Mouse (Mus musculus) lung, embryonic 14.5 days (tissue): Measurements from ENCODE around the gene Cwc27. TPM values are rescaled to one million over a fixed set of nuclear protein-coding genes. Genes with fewer than 3 reads are reported as not detected.
A peak's percentile ranks its signal among the peaks of the same experiment; 100 is the strongest.

ENCODE experiments used
- ATAC-seq: fragments of 200-750 bp; cut with Nextera tagmentation; 2 replicates; pipeline ENCODE4 v1.8.0; 2017; ENCODE audit warnings: mild to moderate bottlenecking, moderate TSS enrichment, moderate library complexity; ENCODE audit not compliant: insufficient read depth
- DNase-seq: peaks from one replicate; pipeline ENCODE4 v3.0.0-alpha.2; 2015
- H3K27ac ChIP-seq: fragments of 300-500 bp; sonication (generic); 2 replicates; pipeline ENCODE4 v1.5.1; 2014; ENCODE audit warnings: low read depth, mild to moderate bottlenecking, moderate library complexity
- H3K27me3 ChIP-seq: fragments of 300-500 bp; sonication (generic); 2 replicates; pipeline ENCODE4 v1.6.1; 2014; ENCODE audit warnings: low read length, control low read depth; ENCODE audit not compliant: insufficient read depth
- H3K36me3 ChIP-seq: fragments of 300-500 bp; sonication (generic); 2 replicates; pipeline ENCODE4 v1.6.1; 2014; ENCODE audit warnings: control low read depth; ENCODE audit not compliant: insufficient read depth
- H3K4me1 ChIP-seq: fragments of 300-500 bp; sonication (generic); 2 replicates; pipeline ENCODE4 v1.6.1; 2014; ENCODE audit warnings: antibody characterized with exemption, control low read depth; ENCODE audit not compliant: insufficient read depth
- H3K4me2 ChIP-seq: fragments of 300-500 bp; sonication (generic); 2 replicates; pipeline ENCODE4 v1.6.1; 2014; ENCODE audit warnings: mild to moderate bottlenecking
- H3K4me3 ChIP-seq: fragments of 300-500 bp; sonication (generic); 2 replicates; pipeline ENCODE4 v1.5.1; 2014; ENCODE audit warnings: low read depth, low read length
- H3K9ac ChIP-seq: fragments of 300-500 bp; sonication (generic); 2 replicates; pipeline ENCODE4 v1.6.1; 2014
- H3K9me3 ChIP-seq: fragments of 300-500 bp; sonication (generic); 2 replicates; pipeline ENCODE4 v1.6.1; 2016; ENCODE audit warnings: low read depth, low read length, control low read depth
- CTCF ChIP-seq: IDR thresholded peaks from 2 replicates; pipeline ENCODE4 v1.5.1; 2016; ENCODE audit warnings: antibody characterized with exemption, low read depth
- WGBS: fragments of 180-500 bp; shearing (Covaris S2); extraction: QIAGEN DNeasy Blood & Tissue Kit; methylation state at CpG from one replicate; pipeline ENCODE4 v1.1.7; 2014; 5-methylcytosine and 5-hydroxymethylcytosine counted together
- polyA plus RNA-seq: library from polyadenylated mRNA; unstranded; fragments of >200 nt; fragmentation: Nextera tagmentation; extraction: Ambion mirVana; gene quantifications from 2 replicates; pipeline ENCODE4 v1.2.1, GENCODE M21; 2014

Cwc27 gene
- polyA plus RNA-seq, 1 experiment from 2014 or later = 33.7 TPM

DNA sequence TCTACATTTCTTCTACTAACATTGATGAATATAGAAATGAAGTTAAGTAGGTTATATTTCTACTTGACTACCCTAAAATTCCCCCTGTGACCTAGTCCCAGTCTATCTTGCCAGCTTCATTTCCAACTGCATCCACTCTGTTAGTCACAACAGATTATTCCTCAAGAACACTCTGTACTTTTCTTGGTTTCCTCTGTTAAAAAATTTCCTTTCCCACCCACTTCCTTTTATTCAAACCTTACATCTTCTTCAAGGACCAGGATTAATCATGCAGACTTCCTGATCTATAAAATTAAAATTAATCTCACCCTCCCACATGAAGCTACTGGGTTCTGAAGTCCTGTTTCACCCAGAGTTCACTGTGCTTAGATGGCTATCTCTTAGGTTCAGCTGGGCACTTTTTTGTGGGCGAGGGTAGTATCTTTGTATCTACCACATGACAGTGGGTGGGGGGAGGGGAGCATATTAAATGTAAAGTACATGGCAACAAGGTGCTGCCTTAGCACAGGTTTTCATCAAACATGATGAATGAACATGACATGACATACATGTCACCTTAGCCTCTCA is 37.8 kb downstream of the Cwc27 start:
- H3K4me3 ChIP-seq = no peak overlapping the region

DNA sequence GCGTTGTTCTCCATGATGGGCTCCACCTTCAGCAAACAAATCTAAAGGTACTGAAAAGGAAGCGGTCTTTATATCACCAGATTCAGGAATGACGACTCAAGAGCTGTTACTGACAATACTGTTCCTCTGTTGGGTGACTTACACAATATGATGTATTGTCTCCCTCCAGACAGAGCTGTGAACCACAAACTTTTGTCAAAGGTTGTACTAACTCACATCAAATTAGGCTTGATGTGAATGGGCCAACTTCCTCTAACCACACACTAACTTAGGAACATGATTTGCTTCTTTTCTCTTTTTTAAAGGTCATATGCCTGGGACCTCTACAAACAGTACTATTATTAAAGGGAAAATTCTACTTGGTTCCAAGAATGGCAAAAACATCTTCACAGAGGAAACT is 53.7 kb downstream of the Cwc27 start:
- no peak overlapping the region for H3K27ac ChIP-seq
- no peak for TF ChIP-seq CTCF
- no peak for ATAC-seq

More for the DNA sequence above, 37.8 kb downstream of the Cwc27 start:
- DNase-seq = no peak
- no peaks in the 10 kb centered on the region for H3K27me3 ChIP-seq
- no peaks in the 10 kb centered on the region for H3K4me1 ChIP-seq
- WGBS = 71% methylated on average over 1 of the region's 1 CpGs
- no peak for ATAC-seq
- H3K9me3 ChIP-seq = 0 out of 2 replicates have a peak, but pooled peaks cover 4% of the 10 kb centered on the region
- peaks cover 4% of the 10 kb centered on the region; the same call in 1 of the 2 replicates for H3K36me3 ChIP-seq
- H3K4me2 ChIP-seq = no peak overlapping the region
- H3K9ac ChIP-seq = no peak overlapping the region
- TF ChIP-seq CTCF = no peak
- no peak overlapping the region for H3K27ac ChIP-seq

DNA sequence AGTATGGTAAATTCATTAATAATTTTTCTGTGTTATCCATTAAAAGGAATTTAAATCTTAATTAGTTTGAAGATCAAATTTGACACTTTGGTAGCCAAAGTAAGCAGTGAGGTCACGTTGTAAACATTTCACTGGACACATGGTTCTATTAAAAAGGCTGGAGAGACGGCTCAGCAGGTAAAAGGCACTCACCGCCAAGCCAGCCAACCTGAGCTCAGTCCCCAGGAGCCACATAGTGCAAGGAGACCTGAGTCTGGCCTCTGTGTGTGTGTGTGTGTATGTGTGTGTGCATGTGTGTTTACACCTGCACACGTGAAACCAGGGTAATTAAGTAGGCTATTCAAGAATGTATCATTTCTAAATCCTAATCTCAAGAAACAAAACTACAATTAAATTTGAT is 54.5 kb downstream of the Cwc27 start:
- Histone ChIP-seq H3K27ac (no peak overlapping the region), H3K9me3 (no peaks in the 10 kb centered on the region), H3K4me2 (no peak overlapping the region), H3K9ac (no peak overlapping the region), H3K27me3 (no peaks in the 10 kb centered on the region), H3K4me1 (no peaks in the 10 kb centered on the region), H3K4me3 (no peak overlapping the region), H3K36me3 (no peaks in the 10 kb centered on the region)
- 88% methylated on average over 4 of the region's 4 CpGs for WGBS
- DNase-seq (no peak), ATAC-seq (no peak)
- TF ChIP-seq CTCF = no peak

More for the DNA sequence above, 53.7 kb downstream of the Cwc27 start:
- Histone ChIP-seq H3K4me2 (no peak overlapping the region), H3K27me3 (no peaks in the 10 kb centered on the region), H3K36me3 (no peaks in the 10 kb centered on the region), H3K9ac (no peak overlapping the region), H3K9me3 (no peaks in the 10 kb centered on the region), H3K4me3 (no peak overlapping the region), H3K4me1 (no peaks in the 10 kb centered on the region)
- no peak for DNase-seq
- 57% methylated on average over 3 of the region's 3 CpGs for WGBS

DNA sequence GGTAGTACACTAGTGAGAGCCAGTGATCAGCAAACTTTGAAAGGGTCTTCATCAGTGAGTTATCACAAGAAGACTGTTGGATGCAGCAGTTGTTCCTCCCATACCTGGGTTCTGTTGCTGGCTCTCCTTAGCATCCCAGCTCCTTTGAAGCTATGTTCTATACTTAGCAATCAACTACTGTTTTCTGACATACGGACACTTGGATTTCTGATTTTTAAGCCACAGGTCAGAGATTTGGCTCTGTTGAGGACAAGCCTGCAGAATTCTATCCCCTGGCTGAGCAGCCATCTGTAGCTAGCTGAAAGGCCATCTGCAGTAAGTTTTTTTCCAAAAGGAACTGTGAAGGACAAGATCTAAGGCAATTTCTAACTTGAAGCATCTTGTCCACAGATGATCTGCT is 57.6 kb downstream of the Cwc27 start:
- no peak overlapping the region for H3K27ac ChIP-seq
- no peak for TF ChIP-seq CTCF
- 100% methylated on average over 1 of the region's 1 CpGs for WGBS
- H3K9me3 ChIP-seq = no peaks in the 10 kb centered on the region
- no peak overlapping the region for H3K4me3 ChIP-seq
- no peak for ATAC-seq
- no peak overlapping the region for H3K9ac ChIP-seq
- H3K36me3 ChIP-seq = no peaks in the 10 kb centered on the region
- DNase-seq = no peak
- no peak overlapping the region for H3K4me2 ChIP-seq
- H3K27me3 ChIP-seq = no peaks in the 10 kb centered on the region
- no peaks in the 10 kb centered on the region for H3K4me1 ChIP-seq

DNA sequence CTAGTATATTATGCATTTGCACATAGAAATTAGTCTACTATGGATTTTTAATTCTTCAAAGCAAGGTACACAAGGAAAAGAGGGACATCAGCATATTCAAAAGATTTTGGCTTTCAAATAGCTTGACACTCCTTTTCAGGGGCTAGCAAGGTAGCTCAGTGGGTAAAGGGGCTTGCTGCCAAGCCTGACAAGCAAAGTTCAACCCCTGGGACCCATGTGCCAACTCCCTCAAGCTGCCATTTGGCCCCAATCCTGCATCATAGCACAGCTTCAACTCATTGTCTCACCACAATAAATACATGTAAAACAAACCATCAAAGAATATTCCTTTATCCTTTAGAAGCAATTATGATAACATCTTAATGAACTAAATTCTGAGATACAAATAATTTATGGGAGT is 69.9 kb downstream of the Cwc27 start:
- DNase-seq (no peak), ATAC-seq (no peak)
- H3K4me2 ChIP-seq = no peak overlapping the region
- no peaks in the 10 kb centered on the region for H3K36me3 ChIP-seq
- H3K27ac ChIP-seq = no peak overlapping the region
- H3K4me1 ChIP-seq = no peaks in the 10 kb centered on the region
- H3K9ac ChIP-seq = no peak overlapping the region
- no peaks in the 10 kb centered on the region for H3K27me3 ChIP-seq
- no peak overlapping the region for H3K4me3 ChIP-seq
- TF ChIP-seq CTCF = no peak
- H3K9me3 ChIP-seq = no peaks in the 10 kb centered on the region

DNA sequence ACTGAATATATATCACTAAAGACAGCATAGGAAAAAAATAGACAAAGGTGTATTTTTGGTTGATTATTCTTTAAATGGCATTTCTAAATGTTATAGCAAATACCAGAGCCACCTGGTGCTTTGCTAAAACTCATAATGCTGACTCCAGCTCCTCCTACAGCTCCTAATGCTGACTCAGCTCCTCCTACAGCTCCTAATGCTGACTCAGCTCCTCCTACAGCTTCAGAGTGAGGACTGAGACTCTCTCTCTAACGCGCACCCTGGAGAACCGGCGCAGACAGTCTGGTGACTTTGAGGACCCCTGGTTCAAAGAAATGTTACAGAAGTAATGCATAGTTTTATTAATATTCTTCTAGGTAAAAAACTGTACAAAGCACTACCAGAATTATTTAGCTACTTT is 74.1 kb downstream of the Cwc27 start:
- WGBS = 91% methylated on average over 4 of the region's 4 CpGs
- no peaks in the 10 kb centered on the region for H3K9me3 ChIP-seq

DNA sequence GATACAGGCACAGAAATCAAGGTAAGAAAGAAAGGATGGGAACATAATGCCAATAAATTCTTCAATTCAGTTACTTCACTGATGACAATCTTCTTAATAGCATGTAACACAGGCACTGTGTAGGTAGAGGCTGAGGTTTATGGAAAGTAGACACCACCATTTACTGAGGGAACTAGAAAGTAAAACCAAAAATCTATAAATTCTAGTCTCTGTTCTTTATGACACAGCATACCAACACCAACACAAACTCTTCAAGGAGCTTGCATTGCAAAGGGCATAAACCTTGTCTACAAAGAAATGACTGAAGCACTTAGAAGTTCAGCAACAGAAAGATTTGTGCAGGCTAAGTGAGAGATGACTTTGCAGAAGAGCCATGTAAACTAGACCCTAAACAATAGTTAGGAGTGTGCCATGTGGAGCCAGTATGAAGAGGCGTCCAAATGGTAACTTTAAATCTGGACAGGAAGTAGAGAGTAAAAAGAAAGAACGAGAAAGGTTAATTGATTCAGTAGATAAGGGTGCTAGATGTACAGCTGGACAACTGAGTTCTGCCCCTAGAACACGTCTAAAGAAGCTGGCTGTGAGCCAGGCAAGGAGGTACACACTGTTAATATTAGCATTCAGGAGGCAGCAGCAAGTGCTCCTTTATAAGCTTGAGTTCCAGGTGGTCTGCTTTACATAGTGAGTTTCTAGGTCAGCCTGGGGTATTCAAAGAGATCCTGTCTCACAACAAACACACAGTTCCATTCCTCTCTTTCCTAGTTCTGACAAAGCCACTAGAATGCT is 87.5 kb downstream of the Cwc27 start:
- peaks cover 3% of the 10 kb centered on the region; the same call in 1 of the 2 replicates for H3K36me3 ChIP-seq
- H3K4me1 ChIP-seq = no peaks in the 10 kb centered on the region
- no peaks in the 10 kb centered on the region for H3K9me3 ChIP-seq
- no peak overlapping the region for H3K4me3 ChIP-seq
- H3K9ac ChIP-seq = no peak overlapping the region
- no peaks in the 10 kb centered on the region for H3K27me3 ChIP-seq
- 38% methylated on average over 3 of the region's 3 CpGs for whole genome bisulfite sequencing
- ATAC-seq (no peak), DNase-seq (peak; percentile 34)
- TF ChIP-seq CTCF = no peak
- H3K27ac ChIP-seq = no peak overlapping the region
- H3K4me2 ChIP-seq = no peak overlapping the region

More for the DNA sequence above, 74.1 kb downstream of the Cwc27 start:
- no peak overlapping the region for H3K4me3 ChIP-seq
- no peaks in the 10 kb centered on the region for H3K4me1 ChIP-seq
- ATAC-seq (no peak), DNase-seq (no peak)
- H3K4me2 ChIP-seq = no peak overlapping the region
- no peak for TF ChIP-seq CTCF
- H3K27ac ChIP-seq = no peak overlapping the region
- no peaks in the 10 kb centered on the region for H3K36me3 ChIP-seq
- H3K9ac ChIP-seq = no peak overlapping the region
- H3K27me3 ChIP-seq = no peaks in the 10 kb centered on the region
